Mouse (Mus musculus): ENCODE measurements around the gene Xkr8.
"Not testable (repeated sequence)": the region's sequence is repeated elsewhere in the genome, so short reads cannot be mapped to it uniquely, and the experiment has no call there.

The Xkr8 gene

GRCm38 (mm10) chr4:132732148-132732684 lies at the start of gene Xkr8:
Xkr8 (minus strand) TSS chr4:132732546.
- peak; percentile 76 for DNase-seq

- no peak for DNase-seq
Observed at GRCm38 (mm10) chr4:132780288-132780687, 47.9 kb upstream of the Xkr8 start.

GRCm38 (mm10) chr4:132778562-132779201 lies 46.3 kb upstream of the Xkr8 start:
- DNase-seq, result no peak

- DNase-seq, result peak; percentile 75
Observed at GRCm38 (mm10) chr4:132776764-132777163, 44.4 kb upstream of the Xkr8 start.

- DNase-seq, result no peak
Observed at GRCm38 (mm10) chr4:132774905-132775304, 42.6 kb upstream of the Xkr8 start.

GRCm38 (mm10) chr4:132771776-132772175 lies 39.4 kb upstream of the Xkr8 start:
- DNase-seq, result no peak

- peak; percentile 98 for DNase-seq
Observed at GRCm38 (mm10) chr4:132767914-132768876, 35.8 kb upstream of the Xkr8 start, which contains the start of gene Rpa2. Rpa2 (plus strand) TSS chr4:132768332.

GRCm38 (mm10) chr4:132763125-132763524 lies 30.8 kb upstream of the Xkr8 start:
- DNase-seq, result not testable (repeated sequence)

GRCm38 (mm10) chr4:132762602-132763001 lies 30.3 kb upstream of the Xkr8 start:
- DNase-seq, result no peak

GRCm38 (mm10) chr4:132760296-132760695 lies 27.9 kb upstream of the Xkr8 start:
- DNase-seq, result no peak

- DNase-seq, result no peak
Observed at GRCm38 (mm10) chr4:132757633-132758351, 25.4 kb upstream of the Xkr8 start.

GRCm38 (mm10) chr4:132756974-132757373 lies 24.6 kb upstream of the Xkr8 start, which contains the start of gene Smpdl3b:
Smpdl3b (minus strand) TSS chr4:132757252.
- DNase-seq, result peak; percentile 65

- DNase-seq, result no peak
Observed at GRCm38 (mm10) chr4:132752992-132753391, 20.6 kb upstream of the Xkr8 start.

- DNase-seq, result no peak
Observed at GRCm38 (mm10) chr4:132749258-132749982, 17.1 kb upstream of the Xkr8 start.

- no peak for DNase-seq
Observed at GRCm38 (mm10) chr4:132748778-132749177, 16.4 kb upstream of the Xkr8 start.

- DNase-seq, result no peak
Observed at GRCm38 (mm10) chr4:132747664-132748259, 15.4 kb upstream of the Xkr8 start.

GRCm38 (mm10) chr4:132746911-132747517 lies 14.7 kb upstream of the Xkr8 start:
- DNase-seq, result no peak

- peak; percentile 29 for DNase-seq
Observed at GRCm38 (mm10) chr4:132743992-132744911, 11.9 kb upstream of the Xkr8 start.

GRCm38 (mm10) chr4:132741491-132741890 lies 9.1 kb upstream of the Xkr8 start:
- no peak for DNase-seq

- DNase-seq, result not testable (repeated sequence)
Observed at GRCm38 (mm10) chr4:132737154-132737553, 4.8 kb upstream of the Xkr8 start.
